Mouse (Mus musculus) leukemia stem cell, adult 10-12 weeks (primary cell): ENCODE results near the gene Trmt44. TPM values are rescaled to one million over a fixed set of nuclear protein-coding genes. Genes with fewer than 3 reads are reported as not detected.

Experiments
- polyA plus RNA-seq: library from polyadenylated mRNA; stranded (reverse); fragments of >175 nt; gene quantifications from 2 replicates; pipeline ENCODE4 v1.2.3, GENCODE M21; 2012; ENCODE audit warnings: low replicate concordance

The Trmt44 gene
- 3.5 and 4.8 TPM in 2 replicates for polyA plus RNA-seq

DNA sequence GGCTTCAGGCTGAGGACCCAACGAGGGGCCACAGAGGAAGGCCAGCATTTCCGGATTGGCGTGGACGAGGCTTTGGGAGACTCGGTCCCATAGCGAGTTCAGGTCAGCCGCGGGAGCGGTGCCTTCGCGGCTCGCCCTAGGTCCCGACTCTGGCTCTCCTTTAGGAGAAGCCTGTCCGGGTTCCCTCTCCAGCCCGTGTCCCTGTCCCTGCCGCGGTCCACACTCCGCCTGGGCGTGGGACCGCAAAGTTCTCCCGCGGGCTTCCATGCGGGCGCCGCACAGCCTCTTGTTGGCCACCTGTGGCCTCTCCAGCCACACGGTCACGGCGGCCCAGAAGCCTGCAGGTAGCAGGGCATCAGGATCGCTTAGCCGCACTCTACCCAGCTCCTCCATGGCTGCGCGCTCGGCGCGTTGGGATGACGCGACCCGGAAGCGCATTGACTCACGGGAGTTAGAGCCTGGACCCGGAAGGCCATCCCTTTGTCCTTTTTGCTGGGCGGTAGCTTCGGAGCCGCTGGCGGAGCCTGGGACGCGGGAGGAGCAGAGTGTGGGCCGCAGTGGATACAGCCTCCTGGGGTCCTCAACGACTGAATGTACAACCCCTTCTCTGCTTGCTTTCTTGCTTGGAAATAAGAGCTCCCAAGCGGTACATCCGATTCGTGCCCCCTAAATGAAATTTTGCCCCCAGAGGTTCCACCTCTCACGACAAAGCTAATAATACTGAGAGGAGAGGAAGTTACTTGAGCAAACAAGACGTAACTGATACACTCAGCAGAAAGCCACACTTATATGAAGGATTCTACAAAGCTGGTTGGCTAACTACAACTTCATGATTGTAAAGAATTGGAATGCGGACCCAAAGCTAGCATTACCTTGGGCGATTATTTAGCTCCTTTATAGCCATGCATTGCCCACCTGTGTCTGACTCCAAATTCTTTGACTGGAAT lies at the start of gene Trmt44:
Gene Trmt44 (minus strand): TSS at position 418 of the 947 bp plus-strand sequence.

DNA sequence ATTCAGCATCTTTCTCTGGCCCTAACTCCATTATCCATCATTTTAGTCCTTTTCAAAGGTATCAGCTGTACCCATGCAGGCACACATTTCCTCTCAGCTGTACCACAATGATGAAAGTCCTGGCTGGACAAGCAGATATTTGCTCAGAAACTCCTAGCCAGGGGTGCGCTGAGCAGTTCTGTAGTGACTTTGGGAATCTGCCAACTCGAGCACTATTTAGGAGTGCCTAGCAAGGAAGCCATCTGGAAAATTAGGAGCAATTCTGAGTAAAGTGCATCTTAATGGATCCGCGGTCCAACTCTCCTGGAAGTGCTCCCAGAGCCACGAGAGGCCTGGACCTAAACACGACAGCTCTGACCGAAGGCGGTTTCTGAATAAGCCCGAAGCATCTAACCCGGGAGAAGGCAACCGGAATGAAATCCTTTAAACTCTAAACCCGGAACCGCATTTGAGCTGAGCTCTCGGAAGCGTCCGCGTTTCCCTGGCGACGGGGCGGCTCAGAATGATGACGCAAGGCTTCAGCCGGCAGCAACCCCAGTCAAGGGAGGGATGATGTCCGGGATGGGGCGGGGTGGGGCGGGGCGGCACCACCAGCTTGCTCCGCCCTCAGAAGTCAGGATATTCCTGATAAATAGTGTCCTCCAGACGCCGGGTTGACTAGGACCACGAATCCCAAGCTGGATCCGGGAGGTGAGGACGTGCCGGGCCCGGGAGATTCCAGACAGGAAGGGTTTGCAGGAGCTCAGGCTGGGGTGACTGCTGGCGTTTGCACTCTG lies 7.8 kb upstream of the Trmt44 start, which contains the start of gene Acox3:
Gene Acox3 (plus strand): TSS at position 596 of the 776 bp plus-strand sequence.

GRCm38 (mm10) chr5:35525469-35526123 lies 49.3 kb downstream of the Trmt44 start, which contains the start of gene Cpz:
Gene Cpz, minus strand, starts transcription at chr5:35525698.

Other genes with a start within 250 kb of the Trmt44 start
- gene Hmx1, start 186.0 kb downstream of the Trmt44 start, polyA plus RNA-seq, result not detected in 2 replicates
- not detected in 2 replicates for gene Cpz, start 49.4 kb downstream of the Trmt44 start, polyA plus RNA-seq
- 5.3 and 8.5 TPM in 2 replicates for gene Acox3, start 8.0 kb upstream of the Trmt44 start, polyA plus RNA-seq
- gene Htra3, start 104.7 kb upstream of the Trmt44 start, polyA plus RNA-seq, result 0.08 and 1.1 TPM in 2 replicates
- gene Sh3tc1, start 164.9 kb upstream of the Trmt44 start, polyA plus RNA-seq, result 1.6 and 2.5 TPM in 2 replicates
- gene Ablim2, start 182.8 kb upstream of the Trmt44 start, polyA plus RNA-seq, result 0.33 and 0.90 TPM in 2 replicates